Mouse (Mus musculus): ENCODE data around the gene Tia1. TPM values are rescaled to one million over a fixed set of nuclear protein-coding genes. Genes with fewer than 3 reads are reported as not detected.

Gene Tia1
- total RNA-seq, 2 experiments from 2014 or later: 42.8 to 92.4 TPM

DNA sequence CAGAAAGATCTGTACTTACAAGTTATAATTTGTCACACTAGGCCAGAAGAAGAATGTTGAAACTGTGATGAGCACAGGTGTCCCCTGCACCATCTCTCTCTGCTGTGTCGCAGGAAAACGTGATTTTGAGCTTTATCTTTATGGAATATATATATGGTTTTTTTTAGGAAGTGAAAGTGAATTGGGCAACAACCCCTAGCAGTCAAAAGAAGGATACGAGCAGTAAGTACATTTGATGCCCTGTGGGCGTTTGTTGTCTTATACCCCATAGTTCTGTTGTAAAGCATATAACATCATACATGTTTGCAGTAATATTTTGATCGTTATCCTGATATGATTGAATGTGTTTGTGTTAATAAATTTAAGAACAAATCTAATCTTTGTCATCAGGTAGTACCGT lies 14.7 kb downstream of the Tia1 start:
- ATAC-seq (replicated peaks; ENCODE audit: low FRiP score, low TSS enrichment, poor library complexity, severe bottlenecking): no peak

DNA sequence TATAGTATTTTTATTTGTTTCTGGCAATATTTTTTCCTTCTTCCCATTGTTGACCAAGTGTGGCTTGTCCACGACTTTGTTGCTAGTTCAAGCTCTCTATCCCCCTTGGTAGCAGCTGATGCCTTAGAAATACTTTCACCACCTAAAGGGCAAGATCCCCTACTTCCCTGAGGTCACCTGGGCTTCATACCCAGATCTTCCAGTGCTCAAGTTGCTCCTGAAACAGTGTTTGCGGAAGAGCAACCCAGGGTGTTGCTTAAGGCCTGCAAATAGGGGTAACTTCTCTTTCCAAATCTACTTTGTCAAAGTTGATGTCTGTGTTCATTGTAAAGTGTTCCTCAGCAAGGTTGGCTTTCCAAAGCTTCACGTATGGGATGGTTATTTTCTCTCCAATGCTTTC lies 15.2 kb downstream of the Tia1 start:
- no peak for ATAC-seq (replicated peaks; ENCODE audit: low FRiP score, low TSS enrichment, poor library complexity, severe bottlenecking)

DNA sequence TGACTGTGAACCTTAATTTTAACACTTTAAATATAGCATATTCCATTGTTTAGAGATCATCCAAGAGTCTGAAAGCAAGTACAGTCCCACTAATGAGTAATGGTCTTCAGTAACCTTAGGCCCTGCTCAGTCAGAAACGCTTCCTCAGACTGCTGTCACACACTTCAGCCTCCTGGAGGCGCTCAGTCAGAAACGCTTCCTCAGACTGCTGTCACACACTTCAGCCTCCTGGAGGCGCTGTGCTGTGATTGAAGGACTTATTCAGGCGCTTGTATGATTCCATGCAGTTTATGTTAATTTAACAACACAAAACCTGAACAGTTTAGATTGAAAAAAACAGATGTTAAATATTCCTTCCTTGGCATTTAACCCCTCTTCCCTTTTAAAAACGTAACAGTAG lies 16.5 kb downstream of the Tia1 start:
- ATAC-seq (replicated peaks; ENCODE audit: low FRiP score, low TSS enrichment, poor library complexity, severe bottlenecking): peak; percentile 85

DNA sequence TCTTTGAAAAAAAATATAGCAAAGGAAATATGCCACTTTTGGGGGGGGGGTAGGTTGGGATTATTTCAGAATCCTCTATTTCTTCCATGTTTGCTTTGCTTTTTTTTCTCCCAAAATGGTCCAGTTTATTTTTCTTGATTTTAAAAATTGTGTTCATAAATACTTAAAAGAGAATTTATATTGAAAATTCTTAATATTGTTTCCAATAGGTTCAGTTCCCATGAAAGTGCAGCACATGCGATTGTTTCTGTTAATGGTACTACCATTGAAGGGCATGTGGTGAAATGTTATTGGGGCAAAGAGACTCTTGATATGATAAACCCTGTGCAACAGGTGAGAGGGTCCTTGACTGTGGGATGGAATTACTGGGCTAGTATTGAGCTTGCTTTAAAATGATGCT lies 22.3 kb downstream of the Tia1 start, which contains the start of gene Gm44790:
Gene Gm44790 (plus strand): TSS at position 301 of the 400 bp plus-strand sequence.
- ATAC-seq (replicated peaks; ENCODE audit: low FRiP score, low TSS enrichment, poor library complexity, severe bottlenecking): no peak

DNA sequence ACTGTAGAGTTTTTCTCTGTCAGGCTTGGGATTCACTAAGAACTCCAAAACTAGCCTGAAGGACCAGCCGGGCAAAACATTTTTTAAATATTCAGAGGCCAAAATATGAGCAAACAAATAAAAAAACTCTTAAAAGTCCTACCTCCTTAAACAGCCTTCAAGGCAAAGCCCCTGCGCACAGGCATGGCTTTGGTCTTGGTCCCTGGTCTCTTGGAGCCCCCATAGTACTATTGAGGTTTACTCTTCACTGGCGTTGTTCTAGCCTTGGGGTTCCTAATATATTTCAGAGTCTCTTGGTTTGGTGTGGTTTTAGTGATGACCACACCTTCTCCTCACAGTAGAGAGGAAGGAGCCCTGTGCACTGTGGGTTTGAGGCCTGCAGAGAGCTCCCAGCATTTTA lies 27.5 kb downstream of the Tia1 start:
- no peak for ATAC-seq (replicated peaks; ENCODE audit: low FRiP score, low TSS enrichment, poor library complexity, severe bottlenecking)

DNA sequence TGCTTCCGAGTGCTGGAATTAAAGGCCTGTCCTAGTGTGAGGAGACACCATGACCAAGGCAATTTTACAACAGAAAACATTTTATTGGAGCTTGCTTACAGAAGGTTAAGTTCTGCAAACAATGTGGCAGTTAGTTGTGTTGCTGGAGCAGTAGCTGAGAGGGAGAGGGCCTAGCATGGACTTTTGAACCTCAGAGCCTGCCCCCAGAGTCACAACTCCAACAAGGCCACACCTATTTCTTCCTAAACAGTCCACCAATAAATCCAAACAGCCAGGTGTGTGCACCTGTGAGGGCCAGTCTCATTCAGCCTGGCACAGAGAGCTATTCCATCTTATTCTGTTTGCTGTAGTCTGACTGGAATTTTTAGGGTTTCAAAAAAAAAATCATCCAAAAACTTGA lies 29.7 kb downstream of the Tia1 start:
- no peak for ATAC-seq (replicated peaks; ENCODE audit: low FRiP score, low TSS enrichment, poor library complexity, severe bottlenecking)

DNA sequence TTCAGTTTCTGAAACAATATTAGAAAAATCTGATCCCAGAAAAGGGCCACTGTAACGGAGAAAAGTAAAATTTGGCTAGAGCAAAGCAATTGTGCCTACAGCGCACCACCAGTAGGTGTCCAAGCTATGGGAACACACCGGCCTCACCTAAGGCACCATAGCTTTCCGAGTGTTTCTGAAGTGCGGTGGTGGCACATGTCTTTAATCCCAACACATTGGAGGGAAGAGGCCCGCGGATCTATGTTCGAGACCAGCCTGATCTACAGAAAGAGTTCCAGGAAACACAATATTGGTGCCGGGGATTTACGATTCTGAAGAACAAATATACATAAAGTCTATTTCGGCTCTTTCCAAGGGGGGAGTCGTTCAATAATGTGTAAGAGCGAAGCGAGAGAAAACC lies 33.7 kb downstream of the Tia1 start:
- ATAC-seq (replicated peaks; ENCODE audit: low FRiP score, low TSS enrichment, poor library complexity, severe bottlenecking): peak; percentile 73

DNA sequence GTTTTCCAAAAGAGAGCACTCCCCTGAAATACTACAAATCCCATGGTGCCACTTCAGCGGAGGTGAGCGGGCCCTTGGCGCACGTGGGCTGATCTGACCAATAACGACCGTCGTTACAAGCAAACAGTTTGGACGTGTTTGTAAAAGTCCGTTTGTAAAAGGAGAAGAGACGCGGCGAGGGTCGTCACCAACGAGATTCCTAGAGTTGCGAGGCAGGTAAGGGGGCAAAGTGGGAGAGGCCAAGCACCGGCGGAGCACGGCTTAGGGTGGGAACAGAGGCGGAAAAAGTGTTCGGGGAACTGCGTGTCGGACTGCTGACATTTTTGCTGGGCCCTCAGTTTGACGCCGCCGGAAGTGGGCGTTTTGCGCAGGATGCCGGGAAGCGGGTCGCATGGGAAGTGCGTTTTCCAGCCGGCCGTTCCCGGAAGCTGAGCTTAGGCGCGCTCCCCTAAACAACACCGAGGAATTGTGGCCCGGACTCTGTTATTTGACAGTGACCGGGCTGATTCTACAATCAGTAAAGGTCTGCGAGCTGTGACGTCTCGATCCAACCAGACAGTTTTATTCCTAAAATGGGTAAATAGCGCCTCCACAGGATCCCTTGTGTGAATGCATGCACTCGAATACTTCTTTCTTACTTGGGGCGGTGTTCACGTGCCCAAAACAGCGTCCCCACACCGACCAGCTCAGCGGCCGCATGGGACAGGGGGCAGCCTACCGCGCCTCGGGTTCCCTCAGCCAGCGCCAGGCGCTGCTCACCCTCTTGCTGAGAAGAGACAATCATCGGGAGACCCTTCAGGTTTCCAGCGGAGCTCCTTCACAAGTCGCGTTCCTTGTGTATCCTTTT lies 34.5 kb downstream of the Tia1 start, which contains the start of gene C87436:
Gene C87436 (plus strand): TSS at position 103 of the 847 bp plus-strand sequence.
- peak; percentile 84 for ATAC-seq (replicated peaks; ENCODE audit: low FRiP score, low TSS enrichment, poor library complexity, severe bottlenecking)

DNA sequence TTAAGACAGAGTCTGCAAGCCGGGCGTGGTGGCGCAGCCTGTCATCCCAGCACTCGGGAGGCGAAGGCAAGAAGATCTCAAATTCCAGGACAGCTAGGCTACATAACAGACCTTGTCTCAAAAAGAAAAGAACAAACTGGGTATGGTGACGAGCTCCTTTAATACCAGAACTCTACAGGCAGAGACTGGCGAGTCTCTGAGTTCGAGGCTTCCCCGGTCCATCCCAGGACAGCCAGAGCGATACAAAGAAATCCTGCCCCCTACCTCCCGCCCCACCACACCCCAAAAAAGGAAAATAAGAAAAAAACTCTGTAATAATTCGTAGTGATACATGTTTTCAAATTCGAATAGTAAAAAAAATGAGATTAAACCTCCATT lies 35.1 kb downstream of the Tia1 start:
- ATAC-seq (replicated peaks; ENCODE audit: low FRiP score, low TSS enrichment, poor library complexity, severe bottlenecking): no peak

DNA sequence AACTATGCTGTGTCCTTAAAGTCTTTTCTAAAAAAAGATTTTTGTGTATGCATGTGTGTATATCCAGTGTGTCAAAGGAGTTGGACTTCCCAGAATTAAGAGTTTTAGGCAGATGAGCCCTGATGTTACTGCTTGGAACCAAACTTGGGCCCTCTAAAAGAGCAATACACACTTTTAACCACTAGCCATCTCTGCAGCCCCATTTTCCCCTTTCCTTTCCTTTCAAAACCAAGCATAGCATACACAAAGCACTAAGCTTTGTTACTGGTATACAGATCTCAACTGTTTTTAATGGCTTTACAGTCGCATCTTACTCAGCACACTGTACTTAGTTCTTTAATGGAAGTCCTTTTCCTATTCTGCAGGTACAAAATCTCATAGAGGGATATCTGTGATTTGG lies 35.5 kb downstream of the Tia1 start:
- ATAC-seq (replicated peaks; ENCODE audit: low FRiP score, low TSS enrichment, poor library complexity, severe bottlenecking): no peak

DNA sequence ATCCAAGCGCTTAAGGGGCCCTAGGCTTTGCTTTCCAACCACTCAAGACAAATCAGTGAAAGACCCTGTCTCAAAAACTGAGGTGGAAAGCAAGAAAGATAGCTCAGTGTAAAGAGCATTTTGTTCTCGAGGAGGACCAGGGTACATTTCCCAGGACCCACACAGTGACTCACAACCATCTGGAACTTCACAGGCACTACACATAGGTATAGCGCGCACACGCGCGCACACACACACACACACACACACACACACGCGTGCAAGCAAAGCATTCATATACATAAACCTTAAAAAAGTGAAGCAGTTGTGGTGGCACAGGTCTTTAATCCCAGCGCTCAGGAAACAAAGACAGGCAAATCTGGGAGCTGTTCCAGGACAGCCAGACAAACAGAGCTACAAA lies 37.6 kb downstream of the Tia1 start:
- ATAC-seq (replicated peaks; ENCODE audit: low FRiP score, low TSS enrichment, poor library complexity, severe bottlenecking): no peak

DNA sequence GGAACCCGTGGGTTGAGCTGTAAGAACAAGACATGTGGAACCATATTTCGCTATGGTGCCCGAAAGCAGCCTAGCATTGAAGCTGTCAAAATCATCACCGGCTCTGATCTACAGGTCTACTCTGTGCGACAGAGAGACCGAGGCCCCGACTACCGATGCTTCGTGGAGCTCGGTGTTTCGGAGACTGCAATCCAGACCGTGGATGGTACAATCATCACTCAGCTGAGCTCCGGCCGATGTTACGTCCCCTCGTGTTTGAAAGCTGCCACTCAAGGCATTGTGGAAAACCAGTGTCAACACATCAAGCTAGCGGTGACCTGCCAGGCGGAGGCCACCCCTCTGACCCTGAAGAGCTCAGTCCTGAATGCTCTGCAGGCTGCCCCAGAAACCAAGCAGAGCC lies 41.5 kb downstream of the Tia1 start:
- ATAC-seq (replicated peaks; ENCODE audit: low FRiP score, low TSS enrichment, poor library complexity, severe bottlenecking): no peak

DNA sequence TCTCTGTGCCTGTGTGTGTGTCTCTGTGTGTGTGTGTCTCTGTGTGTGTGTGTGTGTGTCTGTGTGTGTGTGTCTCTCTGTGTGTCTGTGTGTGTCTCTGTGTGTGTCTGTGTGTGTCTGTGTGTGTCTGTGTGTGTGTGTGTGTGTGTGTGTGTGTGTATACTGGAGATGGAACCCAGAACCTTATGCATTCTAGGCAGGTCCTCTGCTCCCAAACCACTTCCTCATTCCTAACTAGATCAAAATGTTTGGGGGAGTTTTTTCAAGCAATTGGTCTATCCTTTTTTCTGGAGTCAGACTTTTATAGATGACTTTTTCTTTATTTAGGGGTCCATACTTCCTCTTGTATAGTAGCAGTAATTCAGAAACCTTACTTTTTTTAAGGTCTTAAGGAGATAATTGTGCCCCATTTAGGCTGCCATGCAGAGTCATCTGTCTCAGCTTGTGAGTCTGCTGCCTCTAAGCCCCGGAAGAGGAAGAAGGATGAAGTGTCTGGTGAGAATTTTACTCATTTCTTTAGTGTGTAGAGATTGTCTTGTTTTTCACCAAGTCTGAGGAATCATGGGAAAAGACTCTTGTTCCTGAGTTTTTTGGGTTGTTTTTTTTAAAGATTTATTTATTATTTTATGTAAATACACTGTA lies 43.0 kb downstream of the Tia1 start:
- ATAC-seq (replicated peaks; ENCODE audit: low FRiP score, low TSS enrichment, poor library complexity, severe bottlenecking): no peak

DNA sequence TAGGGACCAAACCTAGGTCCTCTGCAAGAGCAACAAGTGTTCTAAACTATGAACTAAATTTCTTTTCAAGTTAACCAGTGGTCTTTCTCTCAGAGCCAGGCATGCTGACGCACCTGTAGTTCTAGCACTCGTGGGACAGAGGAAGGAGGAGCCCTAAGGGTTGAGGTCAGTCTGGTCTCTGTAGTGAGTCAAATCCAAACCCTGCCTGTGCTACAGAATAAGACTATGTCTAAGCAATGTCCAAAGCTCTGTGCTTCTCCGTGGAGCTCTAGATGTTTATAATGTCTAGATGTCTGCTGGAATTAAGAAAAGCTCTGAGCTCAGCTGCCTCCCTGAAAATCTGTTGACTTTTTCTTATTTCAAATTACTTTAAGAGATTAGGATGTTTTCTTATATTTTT lies 52.7 kb downstream of the Tia1 start:
- no peak for ATAC-seq (replicated peaks; ENCODE audit: low FRiP score, low TSS enrichment, poor library complexity, severe bottlenecking)

DNA sequence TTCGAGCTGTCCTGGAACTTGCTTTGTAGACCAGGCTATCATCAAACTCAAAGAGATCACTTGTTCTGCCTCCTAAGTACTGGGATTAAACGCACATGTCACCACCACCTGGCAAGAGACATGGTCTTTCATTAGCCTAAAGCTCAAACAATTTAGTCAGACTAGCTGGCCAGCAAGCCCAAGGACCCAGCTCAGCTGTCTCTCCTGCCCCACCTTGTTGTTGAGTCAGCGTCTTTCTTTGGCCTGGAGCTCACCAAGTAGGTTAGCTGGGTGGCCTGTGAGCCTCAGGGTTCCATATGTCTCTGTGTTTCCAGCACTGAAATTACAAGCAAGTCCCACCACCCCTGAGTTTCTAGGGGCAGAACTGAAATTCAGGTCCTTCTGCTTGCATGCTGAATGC lies 59.1 kb downstream of the Tia1 start:
- no peak for ATAC-seq (replicated peaks; ENCODE audit: low FRiP score, low TSS enrichment, poor library complexity, severe bottlenecking)

DNA sequence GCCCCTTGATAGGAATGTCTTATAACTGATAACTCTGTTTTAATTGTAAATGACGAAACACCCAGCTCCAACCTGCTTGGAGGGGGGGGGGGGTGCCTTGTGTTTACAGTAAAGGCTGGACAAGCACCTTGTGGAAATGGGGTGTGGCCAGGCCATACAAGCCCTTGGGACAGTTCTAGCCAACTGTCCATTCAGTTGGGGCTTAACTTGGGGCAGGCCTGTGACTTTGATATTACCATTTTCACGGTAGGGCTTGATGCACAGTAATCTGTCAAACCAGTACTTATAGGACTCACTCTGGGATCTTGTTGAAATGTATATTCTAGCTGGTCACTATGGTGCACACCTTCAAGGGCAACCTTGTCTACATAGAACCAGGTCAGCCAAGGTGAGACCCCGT lies 67.3 kb downstream of the Tia1 start:
- ATAC-seq (replicated peaks; ENCODE audit: low FRiP score, low TSS enrichment, poor library complexity, severe bottlenecking): no peak

DNA sequence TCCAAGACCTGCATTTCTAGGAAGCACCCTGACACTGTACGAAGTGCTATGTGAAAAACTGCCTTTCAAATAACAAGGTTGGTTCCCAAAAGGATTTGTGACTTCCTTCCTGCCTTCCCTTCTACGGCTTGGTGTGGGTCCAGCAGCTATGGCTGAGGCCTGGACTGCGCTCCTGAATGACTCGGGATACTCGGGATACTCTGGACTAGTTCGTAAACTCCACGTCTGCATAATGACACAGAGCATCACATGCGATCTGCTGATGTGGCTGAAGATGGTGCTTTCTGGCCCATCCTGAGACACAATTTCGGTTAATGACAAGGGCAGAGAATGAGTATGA lies 67.7 kb downstream of the Tia1 start:
- no peak; the same call in 1 of the 2 replicates for ATAC-seq (replicated peaks; ENCODE audit: low FRiP score, low TSS enrichment, poor library complexity, severe bottlenecking)

DNA sequence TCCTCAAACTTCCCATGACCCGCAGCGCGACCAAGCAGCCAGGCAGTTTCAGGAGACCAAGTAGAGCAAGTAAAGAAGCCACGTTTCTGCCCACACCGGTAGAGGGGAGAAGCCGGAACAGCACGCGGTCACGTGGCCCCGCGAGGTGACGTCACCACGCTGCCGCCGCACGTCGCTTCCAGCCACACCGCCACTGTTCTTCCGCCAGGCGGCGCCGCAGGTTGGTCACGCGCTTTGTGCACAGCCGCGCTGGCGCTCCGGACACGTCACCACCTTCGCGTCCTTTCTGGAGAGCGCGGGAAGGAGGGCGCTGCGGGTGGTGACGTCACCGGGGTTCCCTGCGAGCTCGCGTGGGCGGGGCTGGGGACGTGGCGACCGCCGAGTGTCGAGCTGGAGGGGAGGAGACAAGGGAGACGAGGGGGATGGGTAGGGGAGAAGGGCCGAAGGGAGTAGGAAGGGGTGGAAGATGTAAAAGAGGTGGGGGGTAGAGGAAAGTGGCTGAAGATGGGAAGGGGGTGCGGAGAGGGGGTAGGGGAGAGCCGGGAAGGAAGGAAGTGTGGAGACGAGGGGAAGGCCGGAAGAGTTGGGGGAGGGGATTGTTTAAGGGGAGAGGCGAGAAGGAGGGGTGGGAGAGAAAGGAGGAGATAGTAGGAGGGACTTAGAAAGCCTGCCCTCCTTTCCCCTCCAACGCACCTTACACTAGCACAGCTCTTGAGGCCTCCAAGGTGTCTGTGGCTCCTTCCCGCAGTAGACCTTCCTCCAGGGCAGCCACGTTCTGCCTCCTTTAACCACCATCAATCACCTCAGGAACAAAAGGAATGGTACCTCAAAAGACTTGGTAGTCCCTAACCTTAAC lies 68.3 kb downstream of the Tia1 start:
- peak; percentile 92 for ATAC-seq (replicated peaks; ENCODE audit: low FRiP score, low TSS enrichment, poor library complexity, severe bottlenecking)

DNA sequence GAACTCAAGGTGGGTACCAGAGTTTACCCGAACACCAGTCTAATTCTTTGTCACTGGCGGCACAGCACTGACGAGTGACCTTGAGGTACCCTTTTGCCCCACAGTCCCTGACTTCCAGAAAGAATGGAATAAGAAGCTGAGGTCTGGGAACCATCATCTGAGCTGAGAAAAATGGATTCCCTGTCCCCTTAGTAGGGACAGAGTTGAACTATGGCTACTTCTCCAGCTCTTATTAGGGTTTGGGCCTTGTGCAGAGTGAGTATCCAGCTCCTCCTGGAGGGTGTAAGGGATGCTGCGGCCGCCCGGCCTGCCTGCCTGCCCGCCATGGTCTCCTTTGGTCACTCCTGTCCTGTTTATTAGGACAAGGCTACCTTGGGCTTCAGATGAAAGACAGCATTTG lies 69.1 kb downstream of the Tia1 start:
- no peak for ATAC-seq (replicated peaks; ENCODE audit: low FRiP score, low TSS enrichment, poor library complexity, severe bottlenecking)

DNA sequence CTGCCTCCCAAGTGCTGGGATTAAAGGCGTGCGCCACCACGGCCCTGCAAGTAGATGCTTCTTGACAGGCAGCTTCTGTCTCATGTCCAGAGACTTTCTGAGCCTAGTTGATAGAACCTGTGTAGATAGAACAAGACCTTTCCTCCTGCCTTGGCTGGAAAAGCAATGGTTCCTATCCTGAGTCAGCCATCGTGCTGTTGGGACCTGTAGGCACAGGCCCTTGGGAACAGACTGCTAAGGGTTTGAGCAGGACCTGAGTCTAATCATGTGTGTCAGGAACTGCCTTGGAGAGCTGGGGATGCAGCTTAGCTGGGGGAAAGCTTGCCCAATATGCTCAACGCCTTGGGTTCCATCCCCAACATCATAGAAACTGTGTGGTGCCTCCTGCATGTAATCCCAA lies 70.1 kb downstream of the Tia1 start:
- ATAC-seq (replicated peaks; ENCODE audit: low FRiP score, low TSS enrichment, poor library complexity, severe bottlenecking): no peak

Data from megakaryocyte-erythroid progenitor cell, adult 5-6 weeks (primary cell).